In the genomic region with DNA sequence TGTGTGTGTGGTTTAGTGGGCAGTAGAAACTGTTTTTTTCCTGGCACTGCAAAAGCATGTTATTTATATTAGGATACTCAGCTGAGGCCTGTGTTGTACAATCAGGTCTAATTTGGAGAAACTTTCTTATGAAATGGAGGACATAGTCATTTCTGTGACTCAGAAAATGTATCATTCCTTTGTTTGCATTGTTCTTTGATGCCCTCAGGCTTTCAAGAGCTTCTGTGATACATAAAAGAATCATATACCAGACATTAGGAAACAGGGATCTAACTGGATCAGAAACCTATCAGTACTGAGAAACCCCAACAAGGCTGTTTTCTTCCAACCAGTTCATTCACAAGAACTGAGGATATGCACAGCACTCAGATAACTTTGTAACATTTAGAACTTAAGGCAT, we compare ENCODE assay signal across 12 mouse cellular contexts.
"Had no signal": no experiment of that assay in that cellular context is flagged by ENCODE, and none has a peak within 500 bp of the region (broad histone marks: within the 10 kb centered on the region; RNA-seq: fewer than 3 reads in every experiment).

No protein-coding gene starts in this region.

- DNase-seq: retina, postnatal 1 day; right cerebral cortex, adult 18-20 months; right cerebral cortex, postnatal 14 days; right cerebral cortex, postnatal 25 days; right cerebral cortex, postnatal 4 days; spleen, adult 18-20 months; thymus, adult 18-20 months; thymus, adult 2 months; thymus, postnatal 14 days; thymus, postnatal 25 days; thymus, postnatal 36 days; thymus, postnatal 4 days had no signal
